Mouse (Mus musculus) midbrain, postnatal 0 days (tissue): ENCODE results near the gene Itpr1. TPM values are rescaled to one million over a fixed set of nuclear protein-coding genes. Genes with fewer than 3 reads are reported as not detected.

ENCODE experiments used
- ATAC-seq: fragments of 200-750 bp; cut with Nextera tagmentation; 2 replicates; pipeline ENCODE4 v1.8.0; 2017; ENCODE audit warnings: moderate number of reproducible peaks, mild to moderate bottlenecking, moderate TSS enrichment, moderate library complexity; ENCODE audit not compliant: low FRiP score
- DNase-seq: peaks from one replicate; pipeline ENCODE4 v3.0.0-alpha.2; 2015; ENCODE audit warnings: low spot score
- H3K27ac ChIP-seq: fragments of 300-500 bp; sonication (generic); 2 replicates; pipeline ENCODE4 v1.5.1; 2014; ENCODE audit warnings: low read depth, mild to moderate bottlenecking, low read length, mixed read lengths
- H3K27me3 ChIP-seq: fragments of 300-500 bp; sonication (generic); 2 replicates; pipeline ENCODE4 v1.6.1; 2014; ENCODE audit warnings: low read length, control low read depth, mixed read lengths; ENCODE audit not compliant: insufficient read depth
- H3K36me3 ChIP-seq: fragments of 300-500 bp; sonication (generic); 2 replicates; pipeline ENCODE4 v1.6.1; 2014; ENCODE audit warnings: low read length, control low read depth, mixed read lengths; ENCODE audit not compliant: insufficient read depth
- H3K4me1 ChIP-seq: fragments of 300-500 bp; sonication (generic); 2 replicates; pipeline ENCODE4 v1.6.1; 2014; ENCODE audit warnings: mild to moderate bottlenecking, control low read depth, antibody characterized with exemption, low read length, mixed read lengths; ENCODE audit not compliant: insufficient read depth
- H3K4me2 ChIP-seq: fragments of 300-500 bp; sonication (generic); 2 replicates; pipeline ENCODE4 v1.6.1; 2014; ENCODE audit warnings: low read depth, mild to moderate bottlenecking, low read length, mixed read lengths; ENCODE audit not compliant: poor library complexity, severe bottlenecking
- H3K4me3 ChIP-seq: fragments of 300-500 bp; sonication (generic); 2 replicates; pipeline ENCODE4 v1.5.1; 2014; ENCODE audit warnings: low read depth, mild to moderate bottlenecking, low read length, moderate library complexity
- H3K9ac ChIP-seq: fragments of 300-500 bp; sonication (generic); replicated peaks from 2 replicates; pipeline ENCODE4 v1.6.1; 2014; ENCODE audit warnings: mild to moderate bottlenecking, low read length, moderate library complexity, mixed read lengths; ENCODE audit not compliant: poor library complexity, severe bottlenecking
- H3K9me3 ChIP-seq: fragments of 300-500 bp; sonication (generic); 2 replicates; pipeline ENCODE4 v1.6.1; 2016; ENCODE audit warnings: low read length, control low read depth
- CTCF ChIP-seq: IDR thresholded peaks from 2 replicates; pipeline ENCODE4 v1.5.1; 2016; ENCODE audit warnings: antibody characterized with exemption, mild to moderate bottlenecking
- WGBS: fragments of 180-500 bp; shearing (Covaris S2); extraction: QIAGEN DNeasy Blood & Tissue Kit; methylation state at CpG from one replicate; pipeline ENCODE4 v1.1.7; 2014; 5-methylcytosine and 5-hydroxymethylcytosine counted together
- polyA plus RNA-seq: library from polyadenylated mRNA; unstranded; fragments of >200 nt; fragmentation: Nextera tagmentation; extraction: Ambion mirVana; gene quantifications from 2 replicates; pipeline ENCODE4 v1.2.1, GENCODE M21; 2015
- total RNA-seq: library from RNA; depleted of rRNA; stranded (reverse); fragments of >200 nt; gene quantifications from 2 replicates; pipeline ENCODE4 v1.2.3, GENCODE M21; 2014

The Itpr1 gene
- total and polyA plus RNA-seq, 2 experiments from 2014 or later, result 3.3 to 23.2 TPM

GRCm38 (mm10) chr6:108336506-108336905, 123.6 kb downstream of the Itpr1 start:
- H3K9ac ChIP-seq, result no peak overlapping the region
- H3K9me3 ChIP-seq, result no peaks in the 10 kb centered on the region
- H3K4me2 ChIP-seq, result no peak overlapping the region
- no peaks in the 10 kb centered on the region for H3K36me3 ChIP-seq
- no peak for TF ChIP-seq CTCF
- H3K27me3 ChIP-seq, result no peaks in the 10 kb centered on the region
- no peak for DNase-seq
- 78% methylated on average over 6 of the region's 6 CpGs for WGBS
- ATAC-seq, result no peak
- no peak overlapping the region for H3K4me3 ChIP-seq
- no peak overlapping the region for H3K27ac ChIP-seq
- H3K4me1 ChIP-seq, result peaks cover 3% of the 10 kb centered on the region; the same call in 1 of the 2 replicates

GRCm38 (mm10) chr6:108337289-108337688, 124.4 kb downstream of the Itpr1 start:
- Histone ChIP-seq H3K27me3 (no peaks in the 10 kb centered on the region), H3K4me3 (no peak overlapping the region), H3K4me1 (peaks cover 3% of the 10 kb centered on the region; the same call in 1 of the 2 replicates), H3K9ac (no peak overlapping the region), H3K4me2 (no peak overlapping the region), H3K36me3 (no peaks in the 10 kb centered on the region), H3K27ac (no peak overlapping the region), H3K9me3 (no peaks in the 10 kb centered on the region)
- DNase-seq (no peak), ATAC-seq (no peak)
- 52% methylated on average over 6 of the region's 6 CpGs for whole genome bisulfite sequencing
- TF ChIP-seq CTCF, result no peak

- WGBS, result 96% methylated on average over 5 of the region's 5 CpGs
- no peak for ATAC-seq
Measured at GRCm38 (mm10) chr6:108338362-108338761, 125.5 kb downstream of the Itpr1 start.

GRCm38 (mm10) chr6:108342989-108343388, 130.1 kb downstream of the Itpr1 start:
- 0 out of 2 replicates have a peak, but pooled peaks cover 2% of the 10 kb centered on the region for H3K4me1 ChIP-seq
- H3K9ac ChIP-seq, result no peak overlapping the region
- no peak overlapping the region for H3K27ac ChIP-seq
- H3K9me3 ChIP-seq, result no peaks in the 10 kb centered on the region
- DNase-seq, result no peak
- no peak overlapping the region for H3K4me3 ChIP-seq
- H3K27me3 ChIP-seq, result no peaks in the 10 kb centered on the region
- no peak overlapping the region for H3K4me2 ChIP-seq
- WGBS, result 60% methylated on average over 5 of the region's 5 CpGs
- TF ChIP-seq CTCF, result no peak
- no peaks in the 10 kb centered on the region for H3K36me3 ChIP-seq
- no peak for ATAC-seq

More at GRCm38 (mm10) chr6:108338362-108338761, 125.5 kb downstream of the Itpr1 start:
- H3K27me3 ChIP-seq, result no peaks in the 10 kb centered on the region
- H3K4me2 ChIP-seq, result no peak overlapping the region
- no peak for TF ChIP-seq CTCF
- H3K9me3 ChIP-seq, result no peaks in the 10 kb centered on the region
- peaks cover 5% of the 10 kb centered on the region; the same call in 1 of the 2 replicates for H3K4me1 ChIP-seq
- no peak overlapping the region for H3K4me3 ChIP-seq
- no peak for DNase-seq
- no peak overlapping the region for H3K27ac ChIP-seq
- no peak overlapping the region for H3K9ac ChIP-seq
- H3K36me3 ChIP-seq, result no peaks in the 10 kb centered on the region

- H3K4me3 ChIP-seq, result no peak overlapping the region
- H3K27me3 ChIP-seq, result no peaks in the 10 kb centered on the region
- H3K4me1 ChIP-seq, result 0 out of 2 replicates have a peak, but pooled peaks cover 2% of the 10 kb centered on the region
- ATAC-seq, result no peak
- H3K36me3 ChIP-seq, result no peaks in the 10 kb centered on the region
- H3K4me2 ChIP-seq, result no peak overlapping the region
- peak; percentile 19 for DNase-seq
- H3K27ac ChIP-seq, result no peak overlapping the region
- peak; percentile 62 for TF ChIP-seq CTCF
- no peak overlapping the region for H3K9ac ChIP-seq
- no peaks in the 10 kb centered on the region for H3K9me3 ChIP-seq
- WGBS, result 78% methylated on average over 4 of the region's 4 CpGs
Measured at GRCm38 (mm10) chr6:108343781-108344310, 130.9 kb downstream of the Itpr1 start.

- no peak for DNase-seq
- H3K4me2 ChIP-seq, result no peak overlapping the region
- no peaks in the 10 kb centered on the region for H3K36me3 ChIP-seq
- H3K27me3 ChIP-seq, result no peaks in the 10 kb centered on the region
- H3K4me3 ChIP-seq, result no peak overlapping the region
- WGBS, result 95% methylated on average over 2 of the region's 2 CpGs
- H3K4me1 ChIP-seq, result no peaks in the 10 kb centered on the region
- no peaks in the 10 kb centered on the region for H3K9me3 ChIP-seq
- H3K9ac ChIP-seq, result no peak overlapping the region
- H3K27ac ChIP-seq, result no peak overlapping the region
- no peak for ATAC-seq
- no peak for TF ChIP-seq CTCF
Measured at GRCm38 (mm10) chr6:108350801-108351200, 137.9 kb downstream of the Itpr1 start.
